Mouse (Mus musculus): ENCODE data around the gene Gm45062.

DNA sequence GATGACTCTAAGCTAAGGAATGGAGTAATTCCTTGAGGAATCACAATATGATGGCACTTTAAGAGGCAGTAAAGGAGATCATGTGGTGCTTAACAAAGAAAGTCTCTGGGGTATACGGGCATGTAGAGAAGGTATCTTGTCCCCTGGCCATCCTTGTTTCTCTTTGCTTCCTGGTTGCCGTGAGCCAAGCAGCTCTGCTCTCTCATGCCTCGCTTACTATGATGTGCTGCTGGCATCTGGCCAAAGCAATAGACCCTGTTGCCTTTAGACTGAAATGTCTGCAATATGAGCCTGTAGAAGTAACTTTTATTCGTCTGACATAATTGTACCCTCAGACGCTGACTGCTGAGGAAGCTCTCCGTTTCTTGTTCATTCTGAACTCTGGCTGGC, 238.6 kb downstream of the Gm45062 start:
- TF ChIP-seq EP300 (IDR thresholded peaks at IDR 0.05; ENCODE audit: low read depth in 1 of 2, low read length in 2 of 2) (no peak), CTCF (IDR thresholded peaks at IDR 0.05 in 2 of 3, conservative IDR thresholded peaks at IDR 0.05 in 1 of 3; ENCODE audit: control insufficient read depth in 1 of 3, insufficient read depth in 1 of 3, low read depth in 2 of 3, low read length in 3 of 3, poor library complexity in 1 of 3, severe bottlenecking in 1 of 3) (no peak), POLR2A (IDR thresholded peaks at IDR 0.05; ENCODE audit: control insufficient read depth in 1 of 2, insufficient read depth in 1 of 2, low read depth in 1 of 2, low read length in 2 of 2, poor library complexity in 1 of 2) (no peak), E2F4 (IDR thresholded peaks at IDR 0.05; ENCODE audit: borderline replicate concordance, low read depth, low read length) (no peak), UBTF (IDR thresholded peaks at IDR 0.05; ENCODE audit: borderline replicate concordance, insufficient read depth, low read depth, low read length) (no peak), SIN3A (IDR thresholded peaks at IDR 0.05; ENCODE audit: low read length) (no peak), MAX (IDR thresholded peaks at IDR 0.05; ENCODE audit: low read length) (no peak), BHLHE40 (IDR thresholded peaks at IDR 0.05; ENCODE audit: borderline replicate concordance, low read depth, low read length) (no peak), HCFC1 (IDR thresholded peaks at IDR 0.05; ENCODE audit: low read depth, low read length) (no peak), USF2 (IDR thresholded peaks at IDR 0.05; ENCODE audit: borderline replicate concordance in 1 of 2, insufficient read depth in 1 of 2, low read depth in 1 of 2, low read length in 2 of 2) (no peak), POLR2AphosphoS2 (IDR thresholded peaks at IDR 0.05; ENCODE audit: low read length) (no peak), GATA1 (IDR thresholded peaks at IDR 0.05; ENCODE audit: low read depth, low read length) (no peak), MAFK (IDR thresholded peaks at IDR 0.05; ENCODE audit: borderline replicate concordance, low read depth, low read length) (no peak)
